Mouse (Mus musculus): Measurements from ENCODE around the gene Slit3. TPM values are rescaled to one million over a fixed set of nuclear protein-coding genes. Genes with fewer than 3 reads are reported as not detected.

The Slit3 gene
- polyA plus RNA-seq, 1 experiment from 2014 or later, result 4.8 TPM

DNA sequence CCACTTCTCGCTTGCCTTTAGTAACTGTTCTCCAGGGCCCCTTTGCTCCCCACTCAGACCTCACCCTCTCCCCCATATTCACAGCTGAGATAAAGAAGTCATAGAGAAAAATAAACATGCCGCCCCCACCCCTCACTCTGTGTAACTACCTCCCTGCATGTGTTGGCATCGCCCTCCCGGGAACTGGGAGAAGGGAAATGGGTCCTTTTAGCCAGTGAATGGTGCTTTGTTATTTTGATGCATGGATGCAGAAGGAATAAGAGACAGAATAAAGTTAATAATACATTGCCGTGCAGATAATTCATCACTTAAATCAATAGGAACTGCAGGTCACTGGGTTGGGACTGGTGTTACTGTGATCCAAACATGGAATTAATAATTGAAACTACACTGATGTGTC, 298.0 kb downstream of the Slit3 start:
- 59% methylated on average over 5 of the region's 5 CpGs for WGBS

GRCm38 (mm10) chr11:35421728-35422127, 300.7 kb downstream of the Slit3 start:
- no peaks in the 10 kb centered on the region for H3K9me3 ChIP-seq (ENCODE audit: control insufficient read depth)
- H3K4me3 ChIP-seq (ENCODE audit: low read depth, low read length), result no peak overlapping the region
- WGBS, result 47% methylated on average over 4 of the region's 4 CpGs
- no peaks in the 10 kb centered on the region for H3K4me1 ChIP-seq (replicated peaks; ENCODE audit: control insufficient read depth, insufficient read depth, low read length)
- H3K36me3 ChIP-seq (ENCODE audit: control insufficient read depth, insufficient read depth), result no peaks in the 10 kb centered on the region
- no peak overlapping the region for H3K9ac ChIP-seq (ENCODE audit: low read depth, low read length)
- H3K4me2 ChIP-seq (replicated peaks; ENCODE audit: low read depth), result no peak overlapping the region
- no peak for TF ChIP-seq CTCF (IDR thresholded peaks at IDR 0.05; ENCODE audit: low read depth)
- ATAC-seq, result no peak
- H3K27me3 ChIP-seq (replicated peaks; ENCODE audit: control insufficient read depth, insufficient read depth, low read length), result no peaks in the 10 kb centered on the region
- H3K27ac ChIP-seq (ENCODE audit: low read depth, low read length), result no peak overlapping the region

More for the DNA sequence above, 298.0 kb downstream of the Slit3 start:
- no peaks in the 10 kb centered on the region for H3K4me1 ChIP-seq (replicated peaks; ENCODE audit: control insufficient read depth, insufficient read depth, low read length)
- H3K9me3 ChIP-seq (ENCODE audit: control insufficient read depth), result no peaks in the 10 kb centered on the region
- no peak for ATAC-seq
- no peak overlapping the region for H3K4me3 ChIP-seq (ENCODE audit: low read depth, low read length)
- TF ChIP-seq CTCF (IDR thresholded peaks at IDR 0.05; ENCODE audit: low read depth), result no peak
- H3K36me3 ChIP-seq (ENCODE audit: control insufficient read depth, insufficient read depth), result no peaks in the 10 kb centered on the region
- no peak overlapping the region for H3K9ac ChIP-seq (ENCODE audit: low read depth, low read length)
- no peaks in the 10 kb centered on the region for H3K27me3 ChIP-seq (replicated peaks; ENCODE audit: control insufficient read depth, insufficient read depth, low read length)
- no peak overlapping the region for H3K27ac ChIP-seq (ENCODE audit: low read depth, low read length)
- no peak overlapping the region for H3K4me2 ChIP-seq (replicated peaks; ENCODE audit: low read depth)

GRCm38 (mm10) chr11:35428036-35428435, 307.0 kb downstream of the Slit3 start:
- H3K36me3 ChIP-seq (ENCODE audit: control insufficient read depth, insufficient read depth), result no peaks in the 10 kb centered on the region
- WGBS, result 61% methylated on average over 7 of the region's 7 CpGs
- H3K9me3 ChIP-seq (ENCODE audit: control insufficient read depth), result no peaks in the 10 kb centered on the region
- no peaks in the 10 kb centered on the region for H3K4me1 ChIP-seq (replicated peaks; ENCODE audit: control insufficient read depth, insufficient read depth, low read length)
- TF ChIP-seq CTCF (IDR thresholded peaks at IDR 0.05; ENCODE audit: low read depth), result no peak
- H3K4me3 ChIP-seq (ENCODE audit: low read depth, low read length), result no peak overlapping the region
- no peak overlapping the region for H3K9ac ChIP-seq (ENCODE audit: low read depth, low read length)
- no peak overlapping the region for H3K4me2 ChIP-seq (replicated peaks; ENCODE audit: low read depth)
- ATAC-seq, result no peak
- H3K27ac ChIP-seq (ENCODE audit: low read depth, low read length), result no peak overlapping the region
- H3K27me3 ChIP-seq (replicated peaks; ENCODE audit: control insufficient read depth, insufficient read depth, low read length), result no peaks in the 10 kb centered on the region

DNA sequence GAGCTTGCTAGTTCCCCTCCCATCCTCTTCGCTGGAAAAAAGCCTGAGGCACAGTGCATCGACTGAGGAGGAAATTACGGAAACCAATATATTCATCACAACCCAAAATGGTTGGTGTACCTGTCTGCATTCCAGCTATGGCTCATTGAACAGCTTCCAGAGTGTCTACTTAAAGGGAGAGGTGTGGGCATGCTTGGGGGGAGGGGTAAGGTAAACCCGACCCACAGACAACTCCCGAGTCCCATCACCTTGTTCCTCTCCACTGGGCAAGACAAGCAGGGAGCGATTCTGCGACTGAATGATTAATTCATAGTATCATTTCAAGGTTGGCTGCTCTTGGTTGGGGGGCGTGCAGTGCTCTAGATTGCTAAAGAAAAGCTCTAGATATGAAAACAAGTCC, 310.1 kb downstream of the Slit3 start:
- no peaks in the 10 kb centered on the region for H3K4me1 ChIP-seq (replicated peaks; ENCODE audit: control insufficient read depth, insufficient read depth, low read length)
- H3K27ac ChIP-seq (ENCODE audit: low read depth, low read length), result no peak overlapping the region
- no peaks in the 10 kb centered on the region for H3K27me3 ChIP-seq (replicated peaks; ENCODE audit: control insufficient read depth, insufficient read depth, low read length)
- no peak overlapping the region for H3K4me3 ChIP-seq (ENCODE audit: low read depth, low read length)
- ATAC-seq, result no peak
- no peak for TF ChIP-seq CTCF (IDR thresholded peaks at IDR 0.05; ENCODE audit: low read depth)
- no peaks in the 10 kb centered on the region for H3K9me3 ChIP-seq (ENCODE audit: control insufficient read depth)
- H3K4me2 ChIP-seq (replicated peaks; ENCODE audit: low read depth), result no peak overlapping the region
- H3K9ac ChIP-seq (ENCODE audit: low read depth, low read length), result no peak overlapping the region
- H3K36me3 ChIP-seq (ENCODE audit: control insufficient read depth, insufficient read depth), result no peaks in the 10 kb centered on the region
- 82% methylated on average over 8 of the region's 8 CpGs for WGBS

GRCm38 (mm10) chr11:35437510-35437909, 316.5 kb downstream of the Slit3 start:
- Histone ChIP-seq H3K9me3 (ENCODE audit: control insufficient read depth) (no peaks in the 10 kb centered on the region), H3K4me1 (replicated peaks; ENCODE audit: control insufficient read depth, insufficient read depth, low read length) (no peaks in the 10 kb centered on the region), H3K36me3 (ENCODE audit: control insufficient read depth, insufficient read depth) (no peaks in the 10 kb centered on the region), H3K4me3 (ENCODE audit: low read depth, low read length) (no peak overlapping the region), H3K4me2 (replicated peaks; ENCODE audit: low read depth) (no peak overlapping the region), H3K9ac (ENCODE audit: low read depth, low read length) (no peak overlapping the region), H3K27me3 (replicated peaks; ENCODE audit: control insufficient read depth, insufficient read depth, low read length) (no peaks in the 10 kb centered on the region), H3K27ac (ENCODE audit: low read depth, low read length) (no peak overlapping the region)
- ATAC-seq, result no peak
- 86% methylated on average over 6 of the region's 6 CpGs for WGBS
- no peak for TF ChIP-seq CTCF (IDR thresholded peaks at IDR 0.05; ENCODE audit: low read depth)

DNA sequence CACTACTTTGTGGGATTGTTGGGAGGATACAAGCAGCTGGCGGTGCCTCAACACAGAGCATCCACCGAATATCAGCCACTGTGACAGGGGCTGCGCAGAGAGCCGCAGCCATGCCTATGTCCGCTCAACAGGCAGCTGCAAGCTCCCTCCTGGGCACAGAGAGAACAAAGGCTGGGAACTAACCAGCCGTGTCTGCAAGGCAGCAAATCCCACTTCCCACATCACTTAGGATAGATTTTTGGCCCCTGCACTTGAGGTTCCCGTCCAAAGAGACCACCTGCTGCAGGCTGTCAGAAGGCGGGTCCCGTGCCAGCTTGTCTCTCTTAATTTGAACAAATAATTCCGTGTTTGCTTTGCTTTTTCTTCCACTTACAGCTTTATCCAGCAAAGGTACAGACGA, 319.2 kb downstream of the Slit3 start:
- H3K4me2 ChIP-seq (replicated peaks; ENCODE audit: low read depth), result no peak overlapping the region
- TF ChIP-seq CTCF (IDR thresholded peaks at IDR 0.05; ENCODE audit: low read depth), result no peak
- no peak for ATAC-seq

DNA sequence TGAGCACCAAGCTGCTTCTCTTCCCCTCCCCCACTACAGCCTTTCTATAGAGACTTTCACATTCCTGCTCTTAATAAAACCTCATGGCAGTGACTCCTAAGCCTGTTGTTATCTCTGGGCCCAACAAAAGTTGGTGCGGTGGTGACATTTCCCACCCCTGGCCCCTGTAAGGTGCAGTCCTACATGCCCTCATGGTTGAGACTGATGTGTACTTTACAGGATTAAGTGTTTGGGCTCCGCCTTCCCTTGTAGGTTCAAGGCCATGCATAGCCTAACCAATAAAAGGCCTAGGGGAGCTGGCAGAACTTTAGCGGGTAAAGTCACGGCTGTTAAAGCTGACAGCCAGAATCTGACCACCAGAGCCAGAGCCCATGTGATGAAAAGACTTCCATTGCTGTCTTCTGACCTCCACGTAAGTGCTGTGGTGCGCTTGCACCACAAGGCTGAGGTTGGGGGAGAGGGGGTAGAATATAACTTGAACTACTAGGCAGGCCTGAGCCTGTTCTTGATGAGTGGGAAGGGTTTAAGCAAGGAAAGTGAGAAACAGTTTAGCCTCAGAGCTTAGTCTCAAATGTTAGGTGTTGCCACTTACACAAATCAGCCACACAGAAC, 323.6 kb downstream of the Slit3 start:
- Histone ChIP-seq H3K27me3 (replicated peaks; ENCODE audit: control insufficient read depth, insufficient read depth, low read length) (no peaks in the 10 kb centered on the region), H3K4me3 (ENCODE audit: low read depth, low read length) (no peak overlapping the region), H3K9ac (ENCODE audit: low read depth, low read length) (no peak overlapping the region), H3K27ac (ENCODE audit: low read depth, low read length) (no peak overlapping the region), H3K4me2 (replicated peaks; ENCODE audit: low read depth) (no peak overlapping the region), H3K4me1 (replicated peaks; ENCODE audit: control insufficient read depth, insufficient read depth, low read length) (0 out of 2 replicates have a peak, but pooled peaks cover 4% of the 10 kb centered on the region), H3K9me3 (ENCODE audit: control insufficient read depth) (no peaks in the 10 kb centered on the region), H3K36me3 (ENCODE audit: control insufficient read depth, insufficient read depth) (no peaks in the 10 kb centered on the region)
- 70% methylated on average over 6 of the region's 6 CpGs for WGBS
- no peak for TF ChIP-seq CTCF (IDR thresholded peaks at IDR 0.05; ENCODE audit: low read depth)
- no peak for ATAC-seq

More for the DNA sequence above, 319.2 kb downstream of the Slit3 start:
- Histone ChIP-seq H3K27me3 (replicated peaks; ENCODE audit: control insufficient read depth, insufficient read depth, low read length) (no peaks in the 10 kb centered on the region), H3K36me3 (ENCODE audit: control insufficient read depth, insufficient read depth) (no peaks in the 10 kb centered on the region), H3K9ac (ENCODE audit: low read depth, low read length) (no peak overlapping the region), H3K4me1 (replicated peaks; ENCODE audit: control insufficient read depth, insufficient read depth, low read length) (no peaks in the 10 kb centered on the region), H3K4me3 (ENCODE audit: low read depth, low read length) (no peak overlapping the region), H3K27ac (ENCODE audit: low read depth, low read length) (no peak overlapping the region), H3K9me3 (ENCODE audit: control insufficient read depth) (no peaks in the 10 kb centered on the region)
- WGBS, result 68% methylated on average over 11 of the region's 11 CpGs

All from intestine, postnatal 0 days (tissue).